Mouse (Mus musculus) lung, postnatal 0 days (tissue): ENCODE data around the gene Atp2a1. TPM values are rescaled to one million over a fixed set of nuclear protein-coding genes. Genes with fewer than 3 reads are reported as not detected.
A peak's percentile ranks its signal among the peaks of the same experiment; 100 is the strongest.

Experiments
- ATAC-seq: fragments of 200-750 bp; cut with Nextera tagmentation; 2 replicates; pipeline ENCODE4 v1.8.0; 2017; ENCODE audit warnings: moderate library complexity
- DNase-seq: peaks from one replicate; pipeline ENCODE4 v3.0.0-alpha.2; 2016; ENCODE audit warnings: low spot score
- H3K27ac ChIP-seq: fragments of 300-500 bp; sonication (generic); 2 replicates; pipeline ENCODE4 v1.5.1; 2014; ENCODE audit warnings: antibody characterized with exemption, mild to moderate bottlenecking, low read length, mixed read lengths
- H3K27me3 ChIP-seq: fragments of 300-500 bp; sonication (generic); replicated peaks from 2 replicates; pipeline ENCODE4 v1.6.1; 2014; ENCODE audit warnings: low read length, mixed read lengths; ENCODE audit not compliant: insufficient read depth
- H3K36me3 ChIP-seq: fragments of 300-500 bp; sonication (generic); 2 replicates; pipeline ENCODE4 v1.6.1; 2014; ENCODE audit warnings: low read length, mixed read lengths; ENCODE audit not compliant: insufficient read depth
- H3K4me1 ChIP-seq: fragments of 300-500 bp; sonication (generic); 2 replicates; pipeline ENCODE4 v1.6.1; 2014; ENCODE audit warnings: antibody characterized with exemption, low read depth, low read length, mixed read lengths; ENCODE audit not compliant: insufficient read depth
- H3K4me2 ChIP-seq: fragments of 300-500 bp; sonication (generic); replicated peaks from 2 replicates; pipeline ENCODE4 v1.6.1; 2014; ENCODE audit warnings: low read depth, mild to moderate bottlenecking, low read length, moderate library complexity, mixed read lengths
- H3K4me3 ChIP-seq: fragments of 300-500 bp; sonication (generic); 2 replicates; pipeline ENCODE4 v1.5.1; 2014; ENCODE audit warnings: low read depth, low read length
- H3K9ac ChIP-seq: fragments of 300-500 bp; sonication (generic); replicated peaks from 2 replicates; pipeline ENCODE4 v1.6.1; 2014; ENCODE audit warnings: low read depth, mild to moderate bottlenecking
- H3K9me3 ChIP-seq: fragments of 300-500 bp; sonication (generic); 2 replicates; pipeline ENCODE4 v1.6.1; 2016; ENCODE audit warnings: low read length, mixed read lengths
- CTCF ChIP-seq: IDR thresholded peaks from 2 replicates; pipeline ENCODE4 v1.5.1; 2016; ENCODE audit warnings: antibody characterized with exemption, mild to moderate bottlenecking
- EP300 ChIP-seq: IDR thresholded peaks from 2 replicates; pipeline ENCODE4 v1.6.1; 2016; ENCODE audit warnings: antibody characterized with exemption, mild to moderate bottlenecking, control low read depth
- WGBS: fragments of 180-500 bp; shearing (Covaris S2); extraction: QIAGEN DNeasy Blood & Tissue Kit; methylation state at CpG from one replicate; pipeline ENCODE4 v1.1.7; 2014; 5-methylcytosine and 5-hydroxymethylcytosine counted together
- polyA plus RNA-seq: library from polyadenylated mRNA; unstranded; fragments of >200 nt; fragmentation: Nextera tagmentation; extraction: Ambion mirVana; gene quantifications from 2 replicates; pipeline ENCODE4 v1.2.1, GENCODE M21; 2015

The Atp2a1 gene
- polyA plus RNA-seq, 1 experiment from 2014 or later, result 0.14 TPM

- Histone ChIP-seq H3K4me2 (no peak overlapping the region), H3K36me3 (0 out of 2 replicates have a peak, but pooled peaks cover 14% of the 10 kb centered on the region), H3K4me3 (no peak overlapping the region), H3K27me3 (no peaks in the 10 kb centered on the region), H3K9ac (no peak overlapping the region), H3K4me1 (no peaks in the 10 kb centered on the region), H3K9me3 (no peaks in the 10 kb centered on the region), H3K27ac (no peak overlapping the region)
- no peak for TF ChIP-seq EP300
- no peak for TF ChIP-seq CTCF
- WGBS, result 97% methylated on average over 10 of the region's 10 CpGs
- ATAC-seq (no peak), DNase-seq (no peak)
Observed at GRCm38 (mm10) chr7:126443997-126444396, 18.9 kb downstream of the Atp2a1 start.

- H3K9me3 ChIP-seq, result no peaks in the 10 kb centered on the region
- 78% methylated on average over 9 of the region's 9 CpGs for WGBS
- no peak for DNase-seq
- H3K36me3 ChIP-seq, result peaks cover 23% of the 10 kb centered on the region; the same call in 1 of the 2 replicates
- no peak overlapping the region for H3K27ac ChIP-seq
- H3K4me2 ChIP-seq, result no peak overlapping the region
- no peaks in the 10 kb centered on the region for H3K27me3 ChIP-seq
- ATAC-seq, result no peak
- H3K9ac ChIP-seq, result no peak overlapping the region
- TF ChIP-seq EP300 (no peak), CTCF (no peak)
- no peaks in the 10 kb centered on the region for H3K4me1 ChIP-seq
- no peak overlapping the region for H3K4me3 ChIP-seq
Observed at GRCm38 (mm10) chr7:126440134-126440533, 22.8 kb downstream of the Atp2a1 start.

GRCm38 (mm10) chr7:126436851-126437250 is 26.1 kb downstream of the Atp2a1 start:
- peak; percentile 70 for ATAC-seq
- Histone ChIP-seq H3K4me2 (no peak overlapping the region), H3K4me3 (no peak overlapping the region), H3K9ac (no peak overlapping the region), H3K27me3 (no peaks in the 10 kb centered on the region), H3K9me3 (no peaks in the 10 kb centered on the region), H3K36me3 (peaks cover 23% of the 10 kb centered on the region; the same call in 1 of the 2 replicates), H3K27ac (no peak overlapping the region), H3K4me1 (no peaks in the 10 kb centered on the region)
- 17% methylated on average over 8 of the region's 8 CpGs for WGBS
- DNase-seq, result peak; percentile 74
- no peak for TF ChIP-seq EP300
- peak; percentile 94 for TF ChIP-seq CTCF

GRCm38 (mm10) chr7:126435801-126436200 is 27.1 kb downstream of the Atp2a1 start:
- WGBS, result 86% methylated on average over 3 of the region's 3 CpGs
- TF ChIP-seq CTCF (no peak), EP300 (no peak)
- H3K36me3 ChIP-seq, result peaks cover 29% of the 10 kb centered on the region

GRCm38 (mm10) chr7:126434726-126435125 is 28.2 kb downstream of the Atp2a1 start:
- 87% methylated on average over 7 of the region's 7 CpGs for WGBS
- ATAC-seq (no peak), DNase-seq (no peak)
- Histone ChIP-seq H3K27ac (no peak overlapping the region), H3K4me3 (no peak overlapping the region), H3K36me3 (peaks cover 29% of the 10 kb centered on the region), H3K9ac (no peak overlapping the region), H3K4me2 (no peak overlapping the region), H3K9me3 (no peaks in the 10 kb centered on the region), H3K27me3 (no peaks in the 10 kb centered on the region), H3K4me1 (peaks cover 2% of the 10 kb centered on the region; the same call in 1 of the 2 replicates)
- TF ChIP-seq EP300 (no peak), CTCF (no peak)

More at GRCm38 (mm10) chr7:126435801-126436200, 27.1 kb downstream of the Atp2a1 start:
- H3K9me3 ChIP-seq, result no peaks in the 10 kb centered on the region
- no peaks in the 10 kb centered on the region for H3K4me1 ChIP-seq
- no peak overlapping the region for H3K27ac ChIP-seq
- H3K27me3 ChIP-seq, result no peaks in the 10 kb centered on the region
- no peak overlapping the region for H3K4me2 ChIP-seq
- no peak for ATAC-seq
- H3K4me3 ChIP-seq, result no peak overlapping the region
- no peak overlapping the region for H3K9ac ChIP-seq
- no peak for DNase-seq

- H3K4me1 ChIP-seq, result peaks cover 6% of the 10 kb centered on the region; the same call in 1 of the 2 replicates
- no peak overlapping the region for H3K9ac ChIP-seq
- H3K9me3 ChIP-seq, result no peaks in the 10 kb centered on the region
- H3K4me3 ChIP-seq, result no peak overlapping the region
- H3K27me3 ChIP-seq, result no peaks in the 10 kb centered on the region
- ATAC-seq (no peak), DNase-seq (no peak)
- peaks cover 13% of the 10 kb centered on the region; the same call in 1 of the 2 replicates for H3K36me3 ChIP-seq
- H3K27ac ChIP-seq, result no peak overlapping the region
- no peak for TF ChIP-seq EP300
- no peak for TF ChIP-seq CTCF
- no peak overlapping the region for H3K4me2 ChIP-seq
Observed at GRCm38 (mm10) chr7:126430167-126430566, 32.7 kb downstream of the Atp2a1 start.

GRCm38 (mm10) chr7:126429503-126429898 is 33.4 kb downstream of the Atp2a1 start:
- Histone ChIP-seq H3K4me3 (peak overlapping the region; percentile 69), H3K4me2 (peak overlapping the region; percentile 83), H3K27ac (no peak overlapping the region), H3K9ac (peak overlapping the region; percentile 75; the same call in 1 of the 2 replicates), H3K36me3 (peaks cover 7% of the 10 kb centered on the region; the same call in 1 of the 2 replicates), H3K9me3 (no peaks in the 10 kb centered on the region), H3K4me1 (peaks cover 6% of the 10 kb centered on the region; the same call in 1 of the 2 replicates), H3K27me3 (no peaks in the 10 kb centered on the region)
- DNase-seq (no peak), ATAC-seq (no peak)
- 29% methylated on average over 15 of the region's 15 CpGs for WGBS
- TF ChIP-seq EP300 (no peak), CTCF (no peak)
